Mouse (Mus musculus) CH12.LX (cell line): ENCODE measurements around the gene Rnf123. TPM values are rescaled to one million over a fixed set of nuclear protein-coding genes. Genes with fewer than 3 reads are reported as not detected.

Experiments used
- DNase-seq: peaks from one replicate; pipeline ENCODE4 v3.0.0-alpha.2; 2013; ENCODE audit errors: extremely low read depth
- H3K27ac ChIP-seq: 2 replicates; pipeline ENCODE4 v1.5.1; 2012; ENCODE audit warnings: low read depth, mild to moderate bottlenecking, control low read depth, moderate library complexity; ENCODE audit not compliant: insufficient read depth
- H3K27me3 ChIP-seq: replicated peaks from 2 replicates; pipeline ENCODE3; 2012; ENCODE audit warnings: inconsistent platforms
- H3K36me3 ChIP-seq, 2 experiments: replicated peaks in 1 of 2; 2 replicates each; pipeline versions ENCODE3 to v1.6.1; 2012; ENCODE audit warnings: inconsistent platforms in 1 of 2, low read length in 1 of 2, mild to moderate bottlenecking in 1 of 2, mixed read lengths in 1 of 2, moderate library complexity in 1 of 2; ENCODE audit not compliant: control insufficient read depth in 1 of 2, insufficient read depth in 1 of 2
- H3K4me1 ChIP-seq, 2 experiments: 2 replicates each; pipeline ENCODE4 v1.6.1; 2012; ENCODE audit warnings: inconsistent platforms in 1 of 2, moderate library complexity in 1 of 2; ENCODE audit not compliant: insufficient read depth in 2 of 2, control insufficient read depth in 1 of 2
- H3K4me2 ChIP-seq: 2 replicates; pipeline ENCODE4 v1.6.1; 2012; ENCODE audit warnings: low read depth, mild to moderate bottlenecking, control low read depth; ENCODE audit not compliant: poor library complexity, insufficient read depth, severe bottlenecking
- H3K4me3 ChIP-seq, 3 experiments: fragments of 150-350 bp in 1 of 3; sonication (generic) in 1 of 3; replicated peaks in 1 of 3; 2 replicates each; pipeline versions ENCODE3 to v1.5.1; 2011 to 2012; ENCODE audit warnings: low read depth in 2 of 3, low read length in 2 of 3, mild to moderate bottlenecking in 2 of 3, moderate library complexity in 2 of 3, control low read depth in 1 of 3, improper control_type of control experiment in 1 of 3, inconsistent platforms in 1 of 3, mixed read lengths in 1 of 3; ENCODE audit not compliant: poor library complexity in 1 of 3
- H3K79me2 ChIP-seq: replicated peaks from 2 replicates; pipeline ENCODE4 v1.6.1; 2012; ENCODE audit warnings: mild to moderate bottlenecking, moderate library complexity; ENCODE audit not compliant: control insufficient read depth, poor library complexity, insufficient read depth, severe bottlenecking; ENCODE audit errors: extremely low read depth
- H3K9ac ChIP-seq: 2 replicates; pipeline ENCODE4 v1.6.1; 2012; ENCODE audit warnings: low read depth, mild to moderate bottlenecking, control low read depth, moderate library complexity; ENCODE audit not compliant: insufficient read depth
- H3K9me3 ChIP-seq: replicated peaks from 2 replicates; pipeline ENCODE3; 2012; ENCODE audit warnings: low read length, inconsistent platforms, mixed read lengths
- CHD2 ChIP-seq: IDR thresholded peaks from 2 replicates; pipeline ENCODE4 v1.6.1; 2011; ENCODE audit warnings: low read length, improper control_type of control experiment
- ELF1 ChIP-seq: IDR thresholded peaks from 2 replicates; pipeline ENCODE4 v1.6.1; 2014; ENCODE audit warnings: low read depth, mild to moderate bottlenecking, inconsistent platforms, low read length, improper control_type of control experiment
- ETS1 ChIP-seq: conservative IDR thresholded peaks from 2 replicates; pipeline ENCODE4 v1.6.1; 2012; ENCODE audit warnings: low read depth, mild to moderate bottlenecking, inconsistent platforms, low read length, improper control_type of control experiment, moderate library complexity
- GABPA ChIP-seq: IDR thresholded peaks from 2 replicates; pipeline ENCODE4 v1.6.1; 2012; ENCODE audit warnings: low read depth, low read length, improper control_type of control experiment, inconsistent platforms; ENCODE audit not compliant: insufficient replicate concordance
- IRF4 ChIP-seq: IDR thresholded peaks from 2 replicates; pipeline ENCODE4 v1.6.1; 2014; ENCODE audit warnings: low read depth, mild to moderate bottlenecking, inconsistent platforms, low read length, improper control_type of control experiment
- JUN ChIP-seq: IDR thresholded peaks from 2 replicates; pipeline ENCODE4 v1.6.1; 2011; ENCODE audit warnings: low read depth, mild to moderate bottlenecking, low read length, improper control_type of control experiment, moderate library complexity; ENCODE audit not compliant: insufficient read depth
- KAT2A ChIP-seq: IDR thresholded peaks from 2 replicates; pipeline ENCODE4 v1.6.1; 2012; ENCODE audit warnings: low read length, improper control_type of control experiment, inconsistent platforms; ENCODE audit not compliant: insufficient replicate concordance
- MAX ChIP-seq: IDR thresholded peaks from 2 replicates; pipeline ENCODE4 v1.6.1; 2011; ENCODE audit warnings: low read length, improper control_type of control experiment
- MEF2A ChIP-seq: IDR thresholded peaks from 2 replicates; pipeline ENCODE4 v1.6.1; 2014; ENCODE audit warnings: low read depth, mild to moderate bottlenecking, inconsistent platforms, low read length, improper control_type of control experiment, borderline replicate concordance
- MYC ChIP-seq: IDR thresholded peaks from 2 replicates; pipeline ENCODE4 v1.6.1; 2011; ENCODE audit warnings: low read depth, mild to moderate bottlenecking, improper control_type of control experiment, low read length
- RAD21 ChIP-seq: IDR thresholded peaks from 2 replicates; pipeline ENCODE4 v1.6.1; 2011; ENCODE audit warnings: low read depth, mild to moderate bottlenecking, low read length, improper control_type of control experiment, moderate library complexity
- RCOR1 ChIP-seq: conservative IDR thresholded peaks from 2 replicates; pipeline ENCODE4 v1.6.1; 2012; ENCODE audit warnings: low read depth, mild to moderate bottlenecking, inconsistent platforms, low read length, improper control_type of control experiment
- SMC3 ChIP-seq: IDR thresholded peaks from 2 replicates; pipeline ENCODE4 v1.6.1; 2011; ENCODE audit warnings: low read depth, low read length, improper control_type of control experiment
- TBP ChIP-seq: conservative IDR thresholded peaks from 2 replicates; pipeline ENCODE4 v1.6.1; 2011; ENCODE audit warnings: low read depth, low read length, improper control_type of control experiment
- TCF12 ChIP-seq: IDR thresholded peaks from 2 replicates; pipeline ENCODE4 v1.6.1; 2014; ENCODE audit warnings: low read depth, mild to moderate bottlenecking, inconsistent platforms, low read length, improper control_type of control experiment
- UBTF ChIP-seq: IDR thresholded peaks from 2 replicates; pipeline ENCODE4 v1.6.1; 2012; ENCODE audit warnings: low read depth, mild to moderate bottlenecking, inconsistent platforms, low read length, improper control_type of control experiment, moderate library complexity
- ZC3H11A ChIP-seq: IDR thresholded peaks from 2 replicates; pipeline ENCODE4 v1.6.1; 2012; ENCODE audit warnings: low read depth, mild to moderate bottlenecking, inconsistent platforms, low read length, improper control_type of control experiment
- ZMIZ1 ChIP-seq: IDR thresholded peaks from 2 replicates; pipeline ENCODE4 v1.6.1; 2012; ENCODE audit warnings: low read depth, mild to moderate bottlenecking, inconsistent platforms, low read length, improper control_type of control experiment
- ZNF384 ChIP-seq: IDR thresholded peaks from 2 replicates; pipeline ENCODE4 v1.6.1; 2012; ENCODE audit warnings: low read depth, low read length, improper control_type of control experiment, inconsistent platforms
- dilution Hi-C: fragments of 300-500 bp; cut with MboI; formaldehyde crosslinking; loops from 2 replicates; pipeline ENCODE4 v1.14.3; 2020; ENCODE audit warnings: low sequenced_read_pairs; ENCODE audit not compliant: extremely low pct_unique_long_range_greater_than_20kb, extremely low pct_ligation_motif_present
- in situ Hi-C: fragments of 300-500 bp; cut with MboI; formaldehyde crosslinking; loops from 3 replicates; pipeline ENCODE4 v1.14.3; 2019; ENCODE audit warnings: low sequenced_read_pairs, low pct_ligation_motif_present, low pct_unique_long_range_greater_than_20kb, mixed read lengths
- polyA plus RNA-seq: library from polyadenylated mRNA; unstranded; fragments of >175 nt; gene quantifications from 2 replicates; pipeline ENCODE4 v1.2.1, GENCODE M21; 2012; ENCODE audit warnings: low read depth; ENCODE audit not compliant: insufficient read length
- total RNA-seq, 2 experiments: library from RNA; depleted of rRNA; stranded (reverse); fragments of 300-350 nt in 1 of 2; fragments of >200 nt in 1 of 2; gene quantifications; 2 replicates each; pipeline ENCODE4 v1.2.3; 2012 to 2014

The Rnf123 gene
- total and polyA plus RNA-seq, 3 experiments, result 10.0 to 50.0 (median 28.8) TPM

- Histone ChIP-seq H3K9me3 (no peaks in the 10 kb centered on the region), H3K79me2 (no peaks in the 10 kb centered on the region), H3K27me3 (peaks cover 8% of the 10 kb centered on the region), H3K4me1 (peaks cover 26 to 48% of the 10 kb centered on the region in 2 experiments), H3K36me3 (no peaks in the 10 kb centered on the region), H3K4me2 (no peak overlapping the region), H3K27ac (no peak overlapping the region), H3K4me3 (no peak overlapping the region), H3K9ac (no peak overlapping the region)
- TF ChIP-seq UBTF, result no peak
- TF ChIP-seq IRF4, result no peak
- no peak for TF ChIP-seq ZNF384
- no peak for TF ChIP-seq KAT2A
- no peak for TF ChIP-seq RCOR1
- no peak for TF ChIP-seq MEF2A
- no peak for TF ChIP-seq CHD2
- no peak for TF ChIP-seq RAD21
- TF ChIP-seq JUN, result no peak
- TF ChIP-seq ZMIZ1, result no peak
- TF ChIP-seq ZC3H11A, result no peak
- dilution Hi-C loops (no loop called here), in situ Hi-C loops (no loop called here)
- no peak for DNase-seq
Observed at GRCm38 (mm10) chr9:108129042-108129948, 46.1 kb upstream of the Rnf123 start.

- H3K4me2 ChIP-seq, result no peak overlapping the region
- in situ Hi-C loops (no loop called here), dilution Hi-C loops (no loop called here)
- H3K4me1 ChIP-seq, result peaks cover 27 to 57% of the 10 kb centered on the region in 2 experiments
- H3K27ac ChIP-seq, result no peak overlapping the region
- no peak overlapping the region for H3K9ac ChIP-seq
- TF ChIP-seq TCF12, result no peak
- TF ChIP-seq GABPA, result no peak
- TF ChIP-seq TBP, result no peak
- no peak for TF ChIP-seq SMC3
- TF ChIP-seq MAX, result no peak
- 0 out of 2 replicates have a peak, but pooled peaks have one; percentile 24 for TF ChIP-seq MEF2A
- no peak for TF ChIP-seq MYC
- no peak for TF ChIP-seq ELF1
- 0 out of 2 replicates have a peak, but pooled peaks have one; percentile 21 for TF ChIP-seq ETS1
- DNase-seq, result no peak
- no peak overlapping the region for H3K4me3 ChIP-seq
- no peaks in the 10 kb centered on the region for H3K79me2 ChIP-seq
- no peaks in the 10 kb centered on the region for H3K36me3 ChIP-seq
- H3K9me3 ChIP-seq, result no peaks in the 10 kb centered on the region
- peaks cover 6% of the 10 kb centered on the region for H3K27me3 ChIP-seq
Observed at GRCm38 (mm10) chr9:108128248-108128647, 45.1 kb upstream of the Rnf123 start.
